Mouse (Mus musculus): Measurements from ENCODE around the gene Mcm2. TPM values are rescaled to one million over a fixed set of nuclear protein-coding genes. Genes with fewer than 3 reads are reported as not detected.

The Mcm2 gene
- polyA plus RNA-seq, 1 experiment = 126 TPM

GRCm38 (mm10) chr6:88903708-88904107 lies 5.1 kb upstream of the Mcm2 start:
- Histone ChIP-seq H3K4me3 (ENCODE audit: insufficient read depth, poor library complexity, severe bottlenecking) (peak overlapping the region; percentile 72), H3K36me3 (ENCODE audit: control insufficient read depth, insufficient read depth) (no peaks in the 10 kb centered on the region)
- no peak for TF ChIP-seq FOSL1 (IDR thresholded peaks at IDR 0.05; ENCODE audit: insufficient read depth, low read length, poor library complexity, severe bottlenecking)
- no peak for TF ChIP-seq MYOD1 (IDR thresholded peaks at IDR 0.05; ENCODE audit: control insufficient read depth, insufficient read length, low read depth)
- no peak for TF ChIP-seq MYOG (IDR thresholded peaks at IDR 0.05; ENCODE audit: control insufficient read depth, extremely low read depth, insufficient read length)
- TF ChIP-seq MAX (IDR thresholded peaks at IDR 0.05) = no peak
- TF ChIP-seq CEBPB (IDR thresholded peaks at IDR 0.05; ENCODE audit: low read depth) = no peak
- no peak for TF ChIP-seq CTCF (IDR thresholded peaks at IDR 0.05; ENCODE audit: control insufficient read depth, insufficient read depth, insufficient read length)
- no peak for TF ChIP-seq USF1 (IDR thresholded peaks at IDR 0.05; ENCODE audit: low read depth)

DNA sequence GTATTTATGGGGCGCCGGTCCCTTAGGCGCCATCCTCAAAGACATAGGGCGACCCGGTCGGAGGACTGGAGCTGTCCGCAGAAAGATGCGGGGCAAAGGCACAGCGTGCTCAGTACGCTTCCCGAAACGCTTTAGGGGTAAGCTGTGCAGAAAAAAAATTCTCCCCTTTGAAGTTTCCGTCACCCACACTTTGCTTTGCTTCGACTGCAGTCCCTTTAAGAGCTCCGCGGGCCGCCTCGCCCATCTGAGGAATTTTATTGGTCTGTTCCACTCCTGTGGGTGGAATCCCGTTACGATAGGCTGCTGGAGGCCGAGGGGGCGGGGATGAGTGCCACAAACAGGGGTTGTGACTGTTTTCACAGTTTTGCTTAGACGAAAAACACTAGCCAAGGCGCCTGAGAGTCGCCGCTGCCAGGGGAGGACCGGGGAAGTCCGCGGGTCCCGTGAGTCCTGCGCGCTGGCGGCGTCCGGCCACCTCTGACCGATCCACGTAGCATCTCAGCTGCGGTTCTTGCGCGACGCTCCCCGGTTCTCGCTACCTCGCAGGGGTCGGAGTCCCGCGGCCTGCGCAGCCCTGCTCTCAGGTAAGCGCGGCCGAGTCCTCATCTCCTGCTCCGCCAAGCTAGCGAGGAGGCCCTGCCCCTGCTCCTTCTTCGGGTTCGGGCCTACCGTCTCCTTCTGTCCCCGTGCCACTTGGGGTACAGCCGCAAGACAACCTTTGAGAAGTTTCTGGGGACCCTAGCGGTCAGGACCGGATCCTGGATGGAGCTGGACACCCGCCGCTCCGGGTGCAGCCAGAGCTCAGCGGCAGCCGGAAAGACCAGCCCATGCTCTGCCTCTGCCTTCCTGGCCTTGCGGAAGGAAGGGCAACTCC lies 3.6 kb upstream of the Mcm2 start, which contains the start of gene Tpra1:
Tpra1 (plus strand) TSS at position 305 of the 874 bp plus-strand sequence.
- peaks cover 2% of the 10 kb centered on the region for H3K36me3 ChIP-seq (ENCODE audit: control insufficient read depth, insufficient read depth)
- H3K27me3 ChIP-seq (ENCODE audit: control insufficient read depth, insufficient read depth, insufficient read length) = no peaks in the 10 kb centered on the region
- H3K4me3 ChIP-seq (ENCODE audit: insufficient read depth, poor library complexity, severe bottlenecking) = peak within 1 kb of the TSS; percentile 72
- H3K79me2 ChIP-seq (ENCODE audit: control insufficient read depth, insufficient read depth) = peaks cover 51% of the 10 kb centered on the region
- TF ChIP-seq MAX (IDR thresholded peaks at IDR 0.05) (no peak), MYOG (IDR thresholded peaks at IDR 0.05; ENCODE audit: control insufficient read depth, extremely low read depth, insufficient read length) (no peak), CEBPB (IDR thresholded peaks at IDR 0.05; ENCODE audit: low read depth) (no peak), FOSL1 (IDR thresholded peaks at IDR 0.05; ENCODE audit: insufficient read depth, low read length, poor library complexity, severe bottlenecking) (no peak), CTCF (IDR thresholded peaks at IDR 0.05; ENCODE audit: control insufficient read depth, insufficient read depth, insufficient read length) (no peak), MYOD1 (IDR thresholded peaks at IDR 0.05; ENCODE audit: control insufficient read depth, insufficient read length, low read depth) (no peak), USF1 (IDR thresholded peaks at IDR 0.05; ENCODE audit: low read depth) (no peak)
- peak within 1 kb of the TSS; percentile 89 for H3ac ChIP-seq (ENCODE audit: control insufficient read depth, insufficient read length, low read depth)
- H3K79me3 ChIP-seq (ENCODE audit: low read depth) = peaks cover 26% of the 10 kb centered on the region

More at GRCm38 (mm10) chr6:88903708-88904107, 5.1 kb upstream of the Mcm2 start:
- Histone ChIP-seq H3K27me3 (ENCODE audit: control insufficient read depth, insufficient read depth, insufficient read length) (no peaks in the 10 kb centered on the region), H3K79me3 (ENCODE audit: low read depth) (peaks cover 18% of the 10 kb centered on the region), H3K79me2 (ENCODE audit: control insufficient read depth, insufficient read depth) (peaks cover 39% of the 10 kb centered on the region), H3ac (ENCODE audit: control insufficient read depth, insufficient read length, low read depth) (no peak overlapping the region)

DNA sequence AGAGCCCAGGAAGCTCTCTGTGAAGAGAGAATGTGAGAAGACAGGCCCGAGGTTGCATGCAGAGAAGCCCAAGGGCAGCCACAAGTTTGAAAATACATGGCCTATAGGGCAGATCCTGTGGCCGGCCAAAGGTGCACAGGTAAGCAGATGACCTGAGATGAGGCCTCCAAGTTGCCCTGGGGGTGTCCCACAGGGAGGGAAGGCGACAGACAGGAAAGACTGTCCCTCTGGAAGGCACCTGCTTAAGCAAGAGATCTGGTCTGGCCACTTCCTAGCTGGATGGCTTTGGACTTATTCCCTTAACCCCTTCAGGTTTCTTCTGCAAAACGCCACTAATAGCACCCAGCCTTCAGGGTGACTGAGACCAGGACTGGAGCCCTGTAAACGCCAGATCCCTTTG lies 2.9 kb upstream of the Mcm2 start:
- Histone ChIP-seq H3K36me3 (ENCODE audit: control insufficient read depth, insufficient read depth) (peaks cover 9% of the 10 kb centered on the region), H3K27me3 (ENCODE audit: control insufficient read depth, insufficient read depth, insufficient read length) (no peaks in the 10 kb centered on the region), H3K4me3 (ENCODE audit: insufficient read depth, poor library complexity, severe bottlenecking) (peak overlapping the region; percentile 72), H3K79me2 (ENCODE audit: control insufficient read depth, insufficient read depth) (peaks cover 57% of the 10 kb centered on the region), H3K79me3 (ENCODE audit: low read depth) (peaks cover 31% of the 10 kb centered on the region), H3ac (ENCODE audit: control insufficient read depth, insufficient read length, low read depth) (peak overlapping the region; percentile 83)
- no peak for TF ChIP-seq CEBPB (IDR thresholded peaks at IDR 0.05; ENCODE audit: low read depth)
- no peak for TF ChIP-seq MYOG (IDR thresholded peaks at IDR 0.05; ENCODE audit: control insufficient read depth, extremely low read depth, insufficient read length)
- no peak for TF ChIP-seq MAX (IDR thresholded peaks at IDR 0.05)

DNA sequence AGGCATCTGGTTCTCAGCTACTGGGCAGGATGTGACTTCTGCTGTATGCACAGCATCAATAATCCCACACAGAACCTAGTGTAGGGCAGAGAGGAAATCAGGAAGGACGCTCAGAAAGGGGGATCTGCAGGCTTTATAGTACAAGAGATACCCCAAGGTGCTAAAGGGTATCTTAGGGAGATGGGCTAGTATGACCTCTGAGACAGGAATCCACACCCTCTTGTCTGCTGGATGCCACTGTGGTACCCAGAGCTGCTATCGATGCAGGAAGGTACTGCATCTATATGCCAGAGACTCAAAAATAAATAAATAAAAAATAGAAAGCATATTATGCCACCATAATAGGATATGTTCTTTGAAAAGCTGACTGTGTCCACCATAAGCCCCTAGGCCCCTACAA lies 1.0 kb upstream of the Mcm2 start:
- H3K79me3 ChIP-seq (ENCODE audit: low read depth) = peaks cover 40% of the 10 kb centered on the region
- no peaks in the 10 kb centered on the region for H3K27me3 ChIP-seq (ENCODE audit: control insufficient read depth, insufficient read depth, insufficient read length)
- peaks cover 27% of the 10 kb centered on the region for H3K36me3 ChIP-seq (ENCODE audit: control insufficient read depth, insufficient read depth)
- peaks cover 57% of the 10 kb centered on the region for H3K79me2 ChIP-seq (ENCODE audit: control insufficient read depth, insufficient read depth)
- TF ChIP-seq FOSL1 (IDR thresholded peaks at IDR 0.05; ENCODE audit: insufficient read depth, low read length, poor library complexity, severe bottlenecking) (no peak), MAX (IDR thresholded peaks at IDR 0.05) (no peak), USF1 (IDR thresholded peaks at IDR 0.05; ENCODE audit: low read depth) (no peak), MYOD1 (IDR thresholded peaks at IDR 0.05; ENCODE audit: control insufficient read depth, insufficient read length, low read depth) (no peak), MYOG (IDR thresholded peaks at IDR 0.05; ENCODE audit: control insufficient read depth, extremely low read depth, insufficient read length) (no peak), CTCF (IDR thresholded peaks at IDR 0.05; ENCODE audit: control insufficient read depth, insufficient read depth, insufficient read length) (no peak), CEBPB (IDR thresholded peaks at IDR 0.05; ENCODE audit: low read depth) (no peak)
- H3K4me3 ChIP-seq (ENCODE audit: insufficient read depth, poor library complexity, severe bottlenecking) = no peak overlapping the region
- no peak overlapping the region for H3ac ChIP-seq (ENCODE audit: control insufficient read depth, insufficient read length, low read depth)

DNA sequence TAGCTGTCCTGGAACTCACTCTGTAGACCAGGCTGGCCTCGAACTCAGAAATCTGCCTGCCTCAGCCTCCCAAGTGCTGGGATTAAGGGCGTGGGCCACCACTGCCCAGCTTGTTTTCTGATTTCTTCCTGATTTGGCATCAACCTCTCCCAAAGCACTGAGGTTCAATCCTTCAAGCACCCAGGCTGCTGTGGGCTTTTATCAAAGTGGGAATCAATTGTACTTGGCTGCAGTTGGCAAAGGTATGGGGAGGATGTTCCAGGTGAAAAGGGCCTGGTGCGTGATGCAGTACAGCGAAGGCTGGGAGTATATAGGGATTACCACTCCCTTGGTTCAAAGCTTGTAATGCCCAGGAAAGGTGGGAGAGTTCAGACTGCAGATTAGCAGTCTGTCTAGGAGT lies 506 bp upstream of the Mcm2 start:
- Histone ChIP-seq H3K4me3 (ENCODE audit: insufficient read depth, poor library complexity, severe bottlenecking) (no peak overlapping the region), H3K36me3 (ENCODE audit: control insufficient read depth, insufficient read depth) (peaks cover 31% of the 10 kb centered on the region), H3K79me3 (ENCODE audit: low read depth) (peaks cover 40% of the 10 kb centered on the region), H3K27me3 (ENCODE audit: control insufficient read depth, insufficient read depth, insufficient read length) (no peaks in the 10 kb centered on the region), H3ac (ENCODE audit: control insufficient read depth, insufficient read length, low read depth) (peak overlapping the region; percentile 18), H3K79me2 (ENCODE audit: control insufficient read depth, insufficient read depth) (peaks cover 60% of the 10 kb centered on the region)
- TF ChIP-seq MAX (IDR thresholded peaks at IDR 0.05) = no peak
- TF ChIP-seq CTCF (IDR thresholded peaks at IDR 0.05; ENCODE audit: control insufficient read depth, insufficient read depth, insufficient read length) = no peak
- no peak for TF ChIP-seq FOSL1 (IDR thresholded peaks at IDR 0.05; ENCODE audit: insufficient read depth, low read length, poor library complexity, severe bottlenecking)
- no peak for TF ChIP-seq CEBPB (IDR thresholded peaks at IDR 0.05; ENCODE audit: low read depth)
- no peak for TF ChIP-seq MYOD1 (IDR thresholded peaks at IDR 0.05; ENCODE audit: control insufficient read depth, insufficient read length, low read depth)
- TF ChIP-seq USF1 (IDR thresholded peaks at IDR 0.05; ENCODE audit: low read depth) = no peak
- TF ChIP-seq MYOG (IDR thresholded peaks at IDR 0.05; ENCODE audit: control insufficient read depth, extremely low read depth, insufficient read length) = no peak

All from C2C12 (cell line).